Mouse (Mus musculus) spleen, postnatal 4 days (tissue): ENCODE measurements at regions not wholly inside any gene's neighbourhood (a gene's known extent, or its start where the extent isn't known, plus 50 kb on each side); places are given as distances from the start of the nearest gene placed in this dataset.

Source experiments
- DNase-seq, 2 experiments: peaks; one replicate each; pipeline ENCODE4 v3.0.0; 2022; ENCODE audit warnings: low spot score in 2 of 2

DNA sequence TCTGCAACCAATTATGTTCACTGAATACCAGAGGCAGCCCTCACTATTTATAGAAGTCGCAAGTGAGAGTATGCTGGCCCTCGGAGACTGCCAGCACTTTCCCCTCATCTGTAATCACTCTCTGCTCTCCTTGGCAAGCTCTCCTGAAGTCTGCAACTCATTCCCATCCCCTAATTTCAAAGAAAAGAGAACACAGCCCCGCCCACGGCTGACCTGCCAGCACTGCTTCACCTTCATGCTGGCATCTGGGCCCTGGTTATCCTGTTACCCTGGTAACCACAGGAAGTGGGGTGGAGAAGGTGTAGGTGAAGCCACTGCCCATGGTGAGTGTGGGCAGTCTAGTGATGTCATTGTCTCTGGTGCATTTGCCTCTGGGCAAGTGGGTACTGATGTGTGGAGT, 77.5 kb upstream of the Intu start:
- no peak for DNase-seq

DNA sequence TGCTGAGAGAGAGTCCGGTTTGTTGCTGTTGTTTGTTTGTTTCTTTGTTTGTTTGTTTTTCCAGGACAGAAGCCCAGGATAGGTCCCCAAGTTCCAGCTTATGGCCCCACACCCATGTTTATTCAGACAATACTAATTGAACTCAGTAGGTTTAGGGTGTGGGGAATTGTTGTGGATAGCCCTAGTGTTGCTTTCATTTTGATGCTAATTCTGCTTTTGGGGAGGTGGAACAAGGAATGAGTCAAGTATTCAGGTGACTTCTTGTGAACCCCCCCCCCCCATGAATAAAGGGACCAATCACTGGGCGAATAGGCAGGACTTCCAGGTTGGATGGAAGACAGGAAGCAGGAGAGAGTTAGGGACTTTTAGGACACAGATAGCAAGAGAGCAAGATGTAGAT, 75.0 kb upstream of the Intu start:
- no peak for DNase-seq

DNA sequence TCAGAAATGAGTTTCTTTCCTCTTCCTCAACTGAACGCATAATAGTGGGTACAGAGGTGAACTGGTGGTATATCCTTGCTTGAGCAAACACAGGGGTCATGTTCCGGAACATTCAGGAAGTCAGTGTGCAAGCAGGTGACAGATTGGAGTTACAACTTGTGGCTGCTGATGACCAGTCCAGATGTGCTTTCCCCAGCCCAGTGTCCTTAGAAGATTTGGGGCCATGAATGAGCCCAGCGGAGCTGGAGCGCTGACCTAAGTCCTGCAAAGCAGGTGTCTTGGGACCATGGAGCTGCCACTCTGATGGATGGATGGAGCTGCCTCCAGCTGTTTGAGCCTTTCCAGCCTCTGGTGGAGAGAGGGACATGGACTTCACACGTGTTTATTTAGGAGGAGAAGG, 72.6 kb upstream of the Intu start:
- DNase-seq, result no peak

DNA sequence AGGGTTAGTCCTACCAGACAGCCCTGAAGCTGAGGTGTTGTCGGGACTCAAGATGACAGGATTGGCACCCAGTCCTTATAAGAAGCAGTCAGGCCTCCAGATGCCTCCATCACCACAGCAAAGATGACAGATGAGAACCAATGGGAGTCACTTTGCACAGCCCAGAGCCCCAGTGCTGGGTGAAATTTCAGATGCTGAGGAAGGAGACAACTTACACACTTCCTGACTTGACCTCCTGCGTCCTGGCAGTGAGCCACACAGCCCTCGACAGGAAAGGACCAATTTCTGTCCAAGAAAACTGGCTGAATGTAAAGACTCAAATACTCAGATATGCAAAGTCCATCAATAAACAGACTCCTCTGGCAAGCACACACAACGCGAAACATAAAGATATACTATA, 67.6 kb upstream of the Intu start:
- DNase-seq, result no peak

DNA sequence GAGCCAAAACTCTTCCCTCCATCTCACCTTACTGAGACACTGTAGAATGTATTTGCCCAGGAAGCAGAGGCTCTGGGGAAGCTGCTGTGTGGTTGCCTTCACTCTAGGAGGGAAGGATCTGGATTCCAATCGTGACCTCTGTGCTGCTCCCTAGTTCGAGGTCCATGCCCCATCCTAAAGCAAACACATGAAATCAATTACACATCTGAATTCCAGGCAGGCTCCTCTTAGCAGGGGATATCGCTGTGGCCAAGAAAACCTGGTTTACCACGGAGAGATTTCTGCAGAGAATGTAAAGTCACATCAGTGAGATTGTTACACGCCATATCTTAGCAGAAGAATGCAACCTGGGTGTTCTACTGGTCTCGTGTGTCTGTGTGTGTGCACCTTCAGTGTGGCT, 61.0 kb upstream of the Intu start:
- no peak for DNase-seq

DNA sequence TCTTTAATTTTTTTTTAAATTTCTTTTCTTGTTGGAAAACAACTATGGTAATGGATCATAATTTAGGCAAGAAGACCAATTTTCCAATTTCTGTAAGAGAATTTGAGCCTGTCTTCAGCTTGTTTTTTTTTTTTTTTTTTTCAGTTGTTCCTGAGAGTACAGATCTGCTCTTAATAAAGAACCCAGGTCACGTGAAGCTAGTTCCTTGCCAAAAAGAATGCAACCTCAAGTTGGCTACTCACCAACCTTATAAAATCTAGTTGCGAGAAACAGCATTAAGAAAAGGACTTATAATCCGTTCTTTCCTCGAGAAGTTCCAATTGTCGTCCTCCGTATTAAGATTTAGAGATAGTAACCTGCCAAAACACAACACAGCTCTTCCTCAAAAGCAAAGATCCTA, 58.3 kb upstream of the Intu start:
- no peak for DNase-seq

DNA sequence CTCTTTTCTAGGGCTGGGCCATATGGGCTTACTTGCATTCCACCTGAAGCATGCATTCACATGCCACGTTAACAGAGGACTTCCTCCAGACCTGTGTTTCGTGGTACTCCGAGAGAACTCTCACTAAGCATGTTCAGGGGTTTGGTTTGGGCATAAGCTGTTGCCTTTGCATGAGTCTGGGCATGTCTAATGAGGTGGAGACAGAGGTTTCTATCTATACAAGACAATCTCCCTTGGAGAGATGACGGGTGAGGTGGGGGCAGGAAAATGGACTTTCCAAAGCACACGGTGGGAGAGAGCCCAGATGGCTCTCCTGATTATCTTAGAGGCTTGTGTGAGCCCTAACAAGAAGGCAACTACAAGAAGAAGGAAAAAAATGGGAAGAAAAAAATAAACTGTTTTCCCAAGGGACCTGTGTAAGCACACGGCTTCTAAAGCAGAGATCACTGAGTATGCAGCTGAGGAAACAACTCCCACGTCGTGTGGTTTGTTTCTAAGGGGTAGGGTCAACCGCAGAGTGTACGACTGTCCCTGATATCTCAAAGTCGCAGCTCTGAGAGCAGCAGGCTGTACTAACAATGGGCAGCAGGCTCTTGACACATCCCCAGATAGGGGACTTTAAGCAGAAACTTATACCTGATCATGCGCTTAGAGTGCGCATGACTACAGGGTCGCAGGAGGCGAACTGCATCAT, 50.7 kb upstream of the Intu start:
- no peak for DNase-seq
